Mouse (Mus musculus) urinary bladder, postnatal 10 days (tissue): ENCODE results near the gene Cngb1.
"Not testable (repeated sequence)": the region's sequence is repeated elsewhere in the genome, so short reads cannot be mapped to it uniquely, and the experiment has no call there.

Experiments
- DNase-seq: peaks from one replicate; pipeline ENCODE4 v3.0.0; 2022; ENCODE audit warnings: low spot score

Gene Cngb1

GRCm38 (mm10) chr8:95245180-95245579 is 61.2 kb downstream of the Cngb1 start:
- DNase-seq, result no peak

- no peak for DNase-seq
Measured at GRCm38 (mm10) chr8:95243853-95244252, 62.5 kb downstream of the Cngb1 start.

GRCm38 (mm10) chr8:95242826-95243571 is 63.4 kb downstream of the Cngb1 start:
- no peak for DNase-seq

- no peak for DNase-seq
Measured at GRCm38 (mm10) chr8:95242099-95242825, 64.1 kb downstream of the Cngb1 start.

- peak; percentile 56 for DNase-seq
Measured at GRCm38 (mm10) chr8:95235683-95236082, 70.7 kb downstream of the Cngb1 start.

- DNase-seq, result not testable (repeated sequence)
Measured at GRCm38 (mm10) chr8:95230086-95230485, 76.3 kb downstream of the Cngb1 start.

- no peak for DNase-seq
Measured at GRCm38 (mm10) chr8:95227151-95227468, 79.3 kb downstream of the Cngb1 start.

- no peak for DNase-seq
Measured at GRCm38 (mm10) chr8:95226251-95227150, 79.9 kb downstream of the Cngb1 start.

GRCm38 (mm10) chr8:95223969-95224368 is 82.4 kb downstream of the Cngb1 start:
- DNase-seq, result no peak

- no peak for DNase-seq
Measured at GRCm38 (mm10) chr8:95221045-95221444, 85.3 kb downstream of the Cngb1 start.

GRCm38 (mm10) chr8:95220571-95220998 is 85.8 kb downstream of the Cngb1 start:
- no peak for DNase-seq

- no peak for DNase-seq
Measured at GRCm38 (mm10) chr8:95219623-95220022, 86.8 kb downstream of the Cngb1 start.

- no peak for DNase-seq
Measured at GRCm38 (mm10) chr8:95215709-95216360, 90.5 kb downstream of the Cngb1 start.

GRCm38 (mm10) chr8:95209924-95210323 is 96.5 kb downstream of the Cngb1 start:
- DNase-seq, result no peak

GRCm38 (mm10) chr8:95205946-95206345 is 100.4 kb downstream of the Cngb1 start:
- no peak for DNase-seq

GRCm38 (mm10) chr8:95204039-95204380 is 102.4 kb downstream of the Cngb1 start:
- no peak for DNase-seq

- DNase-seq, result no peak
Measured at GRCm38 (mm10) chr8:95203326-95204038, 102.9 kb downstream of the Cngb1 start.

- no peak for DNase-seq
Measured at GRCm38 (mm10) chr8:95202649-95203275, 103.6 kb downstream of the Cngb1 start, which contains the start of gene Kifc3. Gene Kifc3, minus strand, starts transcription at chr8:95202812.

- DNase-seq, result no peak
Measured at GRCm38 (mm10) chr8:95202056-95202570, 104.3 kb downstream of the Cngb1 start.

- DNase-seq, result no peak
Measured at GRCm38 (mm10) chr8:95201491-95201890, 104.9 kb downstream of the Cngb1 start.

- DNase-seq, result no peak
Measured at GRCm38 (mm10) chr8:95200001-95200405, 106.4 kb downstream of the Cngb1 start.
